Mouse (Mus musculus) forelimb bud, embryonic 11.5 days (tissue): ENCODE data around the gene Them4.

ENCODE experiments used
- DNase-seq: peaks from one replicate; pipeline ENCODE4 v3.0.0-alpha.2; 2012; ENCODE audit warnings: low read depth, low spot score

The Them4 gene

GRCm38 (mm10) chr3:94368631-94369030, 58.7 kb downstream of the Them4 start:
- DNase-seq, result no peak

GRCm38 (mm10) chr3:94369709-94370108, 59.8 kb downstream of the Them4 start:
- DNase-seq, result no peak

- no peak for DNase-seq
Measured at GRCm38 (mm10) chr3:94371637-94372036, 61.7 kb downstream of the Them4 start.

- no peak for DNase-seq
Measured at GRCm38 (mm10) chr3:94372038-94372437, 62.1 kb downstream of the Them4 start.

- DNase-seq, result no peak
Measured at GRCm38 (mm10) chr3:94372641-94373040, 62.8 kb downstream of the Them4 start, which contains the start of gene Rorc. Gene Rorc (plus strand): TSS chr3:94372794.

GRCm38 (mm10) chr3:94373090-94373489, 63.2 kb downstream of the Them4 start:
- no peak for DNase-seq

- DNase-seq, result no peak
Measured at GRCm38 (mm10) chr3:94373597-94374011, 63.7 kb downstream of the Them4 start.

GRCm38 (mm10) chr3:94374636-94375035, 64.7 kb downstream of the Them4 start:
- no peak for DNase-seq

- DNase-seq, result no peak
Measured at GRCm38 (mm10) chr3:94375146-94375545, 65.3 kb downstream of the Them4 start.

GRCm38 (mm10) chr3:94375861-94376260, 66.0 kb downstream of the Them4 start:
- DNase-seq, result no peak

- no peak for DNase-seq
Measured at GRCm38 (mm10) chr3:94377028-94377923, 67.4 kb downstream of the Them4 start.

- DNase-seq, result no peak
Measured at GRCm38 (mm10) chr3:94379831-94380510, 70.1 kb downstream of the Them4 start.
